Mouse (Mus musculus) neural tube, embryonic 12.5 days (tissue): ENCODE data around the gene Lonp1. TPM values are rescaled to one million over a fixed set of nuclear protein-coding genes. Genes with fewer than 3 reads are reported as not detected.

Experiments used
- ATAC-seq: fragments of 200-750 bp; cut with Nextera tagmentation; 2 replicates; pipeline ENCODE4 v1.8.0; 2017; ENCODE audit warnings: low read depth, mild to moderate bottlenecking, moderate TSS enrichment, moderate library complexity; ENCODE audit not compliant: low FRiP score
- H3K27ac ChIP-seq: fragments of 300-500 bp; sonication (generic); 2 replicates; pipeline ENCODE4 v1.5.1; 2016
- H3K27me3 ChIP-seq: fragments of 300-500 bp; sonication (generic); replicated peaks from 2 replicates; pipeline ENCODE4 v1.6.1; 2016; ENCODE audit warnings: mild to moderate bottlenecking
- H3K36me3 ChIP-seq: fragments of 300-500 bp; sonication (generic); 2 replicates; pipeline ENCODE4 v1.6.1; 2016; ENCODE audit warnings: mild to moderate bottlenecking
- H3K4me1 ChIP-seq: fragments of 300-500 bp; sonication (generic); 2 replicates; pipeline ENCODE4 v1.6.1; 2016
- H3K4me2 ChIP-seq: fragments of 300-500 bp; sonication (generic); replicated peaks from 2 replicates; pipeline ENCODE4 v1.6.1; 2016; ENCODE audit warnings: mild to moderate bottlenecking
- H3K4me3 ChIP-seq: fragments of 300-500 bp; sonication (generic); 2 replicates; pipeline ENCODE4 v1.5.1; 2016
- H3K9ac ChIP-seq: fragments of 300-500 bp; sonication (generic); 2 replicates; pipeline ENCODE4 v1.6.1; 2016; ENCODE audit warnings: mild to moderate bottlenecking
- H3K9me3 ChIP-seq: fragments of 300-500 bp; sonication (generic); 2 replicates; pipeline ENCODE4 v1.6.1; 2016; ENCODE audit warnings: mild to moderate bottlenecking
- WGBS: fragments of 180-500 bp; shearing (Covaris S2); methylation state at CpG from one replicate; pipeline ENCODE4 v1.1.7; 2016; 5-methylcytosine and 5-hydroxymethylcytosine counted together
- polyA plus RNA-seq: library from polyadenylated mRNA; unstranded; fragments of >200 nt; fragmentation: Nextera tagmentation; extraction: Ambion mirVana; gene quantifications from 2 replicates; pipeline ENCODE4 v1.2.1, GENCODE M21; 2016

The Lonp1 gene
- polyA plus RNA-seq, 1 experiment from 2014 or later: 54.3 TPM

DNA sequence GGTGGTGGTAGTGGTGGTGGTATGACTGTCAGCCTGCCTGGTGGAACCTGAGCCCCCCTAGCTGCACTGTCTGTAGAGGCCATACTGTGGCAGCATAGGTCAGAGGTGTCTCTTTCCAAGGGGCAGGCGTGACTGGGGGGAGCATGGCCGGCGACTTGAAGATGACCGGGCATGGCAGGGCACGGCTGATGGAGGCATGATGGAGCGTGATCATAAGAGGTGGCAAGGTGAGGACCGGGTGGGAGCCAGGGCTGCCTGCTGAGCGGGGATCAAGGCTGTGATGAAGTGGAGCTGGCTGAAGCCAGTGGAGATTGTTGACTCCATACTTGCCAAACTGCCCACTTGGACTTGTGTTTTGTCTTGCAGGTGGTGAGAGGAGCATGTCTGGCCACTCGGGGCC is 21.3 kb downstream of the Lonp1 start:
- H3K27me3 ChIP-seq: no peaks in the 10 kb centered on the region
- no peak overlapping the region for H3K4me2 ChIP-seq
- H3K4me1 ChIP-seq: peaks cover 14% of the 10 kb centered on the region
- no peak overlapping the region for H3K27ac ChIP-seq
- no peak for ATAC-seq
- H3K9ac ChIP-seq: no peak overlapping the region
- WGBS: 90% methylated on average over 9 of the region's 9 CpGs
- H3K9me3 ChIP-seq: no peaks in the 10 kb centered on the region
- H3K4me3 ChIP-seq: no peak overlapping the region
- H3K36me3 ChIP-seq: peaks cover 71% of the 10 kb centered on the region

GRCm38 (mm10) chr17:56604422-56604821 is 22.3 kb downstream of the Lonp1 start:
- H3K9ac ChIP-seq: no peak overlapping the region
- H3K27me3 ChIP-seq: no peaks in the 10 kb centered on the region
- peaks cover 82% of the 10 kb centered on the region for H3K36me3 ChIP-seq
- no peak overlapping the region for H3K4me2 ChIP-seq
- peaks cover 9% of the 10 kb centered on the region for H3K4me1 ChIP-seq
- no peaks in the 10 kb centered on the region for H3K9me3 ChIP-seq
- H3K4me3 ChIP-seq: no peak overlapping the region
- no peak for ATAC-seq
- WGBS: 89% methylated on average over 3 of the region's 3 CpGs
- no peak overlapping the region for H3K27ac ChIP-seq

DNA sequence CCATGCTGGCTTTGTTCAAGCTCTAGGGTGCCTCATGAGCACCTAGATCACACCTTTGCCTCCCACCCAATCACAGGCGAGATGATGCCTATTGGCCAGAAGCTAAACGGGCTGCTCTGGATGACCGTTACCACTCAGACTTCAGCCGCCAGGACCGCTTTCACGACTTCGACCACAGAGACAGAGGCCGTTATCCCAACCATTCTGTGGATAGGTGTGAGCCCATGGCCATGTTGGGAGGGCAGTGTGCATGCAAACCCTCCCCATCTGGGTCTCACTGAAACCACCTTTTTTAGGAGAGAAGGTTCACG is 22.7 kb downstream of the Lonp1 start:
- Histone ChIP-seq H3K9ac (no peak overlapping the region), H3K9me3 (no peaks in the 10 kb centered on the region), H3K4me3 (no peak overlapping the region), H3K4me2 (no peak overlapping the region), H3K27ac (no peak overlapping the region), H3K27me3 (no peaks in the 10 kb centered on the region), H3K36me3 (peaks cover 85% of the 10 kb centered on the region), H3K4me1 (peaks cover 8% of the 10 kb centered on the region)
- 90% methylated on average over 9 of the region's 9 CpGs for WGBS
- no peak for ATAC-seq

- Histone ChIP-seq H3K27ac (no peak overlapping the region), H3K4me2 (no peak overlapping the region), H3K4me3 (no peak overlapping the region), H3K9me3 (no peaks in the 10 kb centered on the region), H3K36me3 (peaks cover 85% of the 10 kb centered on the region), H3K27me3 (no peaks in the 10 kb centered on the region), H3K4me1 (peaks cover 2% of the 10 kb centered on the region; the same call in 1 of the 2 replicates), H3K9ac (no peak overlapping the region)
- ATAC-seq: no peak
- 94% methylated on average over 28 of the region's 28 CpGs for WGBS
Observed at GRCm38 (mm10) chr17:56603186-56604069, 23.3 kb downstream of the Lonp1 start.

DNA sequence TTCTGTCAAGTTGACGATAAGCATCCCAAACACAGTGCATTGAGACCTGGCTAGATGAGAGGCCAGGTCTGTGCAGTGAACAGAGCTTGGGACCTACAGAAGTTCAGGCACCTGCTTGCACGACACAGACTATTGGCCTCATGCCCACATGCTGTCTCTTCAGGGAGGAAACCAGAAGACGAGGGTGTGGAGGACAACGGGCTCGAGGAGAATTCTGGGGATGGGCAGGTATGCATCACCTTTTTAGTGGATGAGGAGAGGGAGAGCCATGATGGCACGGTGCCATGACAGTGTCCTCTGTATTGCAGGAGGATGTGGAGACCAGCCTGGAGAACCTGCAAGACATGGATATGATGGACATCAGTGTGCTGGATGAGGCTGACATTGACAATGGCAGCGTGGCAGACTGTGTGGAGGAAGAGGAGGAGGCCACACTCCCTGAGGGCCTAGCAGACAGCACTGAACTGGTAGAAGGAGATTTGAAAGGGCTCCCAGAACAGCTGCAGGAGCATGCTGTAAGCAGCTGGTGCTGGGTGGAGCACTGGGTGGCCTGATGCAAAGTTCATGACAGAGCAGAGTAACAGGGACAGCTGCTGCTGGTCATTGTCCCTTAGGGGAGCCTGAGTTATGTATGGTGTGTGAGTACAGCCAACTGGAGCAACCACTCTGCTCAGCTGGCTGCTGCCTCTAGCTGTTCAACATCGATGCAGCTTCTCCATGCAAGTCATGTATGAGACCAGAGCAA is 33.0 kb downstream of the Lonp1 start:
- no peak for ATAC-seq
- Histone ChIP-seq H3K27me3 (no peaks in the 10 kb centered on the region), H3K4me1 (0 out of 2 replicates have a peak, but pooled peaks cover 9% of the 10 kb centered on the region), H3K27ac (no peak overlapping the region), H3K36me3 (peaks cover 95% of the 10 kb centered on the region), H3K9me3 (no peaks in the 10 kb centered on the region), H3K9ac (no peak overlapping the region), H3K4me2 (no peak overlapping the region), H3K4me3 (no peak overlapping the region)
- WGBS: 93% methylated on average over 8 of the region's 8 CpGs

DNA sequence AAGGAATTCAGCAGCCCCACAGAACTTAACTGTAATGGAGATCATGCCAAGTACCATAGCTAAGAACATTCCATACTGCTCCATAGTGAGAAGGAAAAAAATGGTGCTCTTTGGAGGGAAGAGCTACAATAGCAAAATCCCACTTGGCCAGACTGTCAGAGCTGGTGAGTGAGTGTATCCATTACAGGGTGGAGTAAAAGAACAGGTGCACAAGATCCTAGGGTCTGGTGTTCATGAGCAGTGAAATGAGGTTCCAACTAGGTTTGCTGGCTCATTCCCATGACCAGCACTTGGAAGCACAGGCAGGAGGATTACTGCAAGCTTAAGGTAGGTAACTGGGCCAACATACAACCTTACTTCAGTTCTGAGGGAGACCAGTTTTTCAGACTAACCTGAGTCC is 34.1 kb downstream of the Lonp1 start:
- no peak overlapping the region for H3K27ac ChIP-seq
- ATAC-seq: no peak
- H3K9me3 ChIP-seq: no peaks in the 10 kb centered on the region
- peaks cover 13% of the 10 kb centered on the region for H3K4me1 ChIP-seq
- no peak overlapping the region for H3K4me3 ChIP-seq
- peaks cover 99% of the 10 kb centered on the region for H3K36me3 ChIP-seq
- no peaks in the 10 kb centered on the region for H3K27me3 ChIP-seq
- H3K4me2 ChIP-seq: no peak overlapping the region
- H3K9ac ChIP-seq: no peak overlapping the region

DNA sequence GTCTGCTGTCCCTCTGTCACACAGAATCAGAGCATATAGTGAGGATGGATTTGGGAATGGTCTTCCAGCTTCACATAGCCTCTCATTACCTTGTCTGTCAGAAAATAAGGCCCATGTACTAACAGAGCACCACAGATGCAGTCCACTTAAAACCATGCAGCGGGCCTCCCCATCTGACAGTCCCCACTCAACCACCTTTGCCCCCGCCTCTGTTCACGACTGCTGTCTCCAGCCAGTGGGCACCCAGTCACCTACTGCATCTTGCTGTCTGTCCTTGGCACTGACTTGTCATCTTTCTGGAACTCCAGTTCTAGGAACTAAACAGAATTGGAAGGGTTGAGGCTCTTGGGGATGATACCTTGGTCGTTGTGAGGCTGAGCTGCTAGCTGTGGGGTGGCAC is 37.8 kb downstream of the Lonp1 start:
- over 99% methylated on average over 4 of the region's 4 CpGs for WGBS
- no peak for ATAC-seq
- H3K9me3 ChIP-seq: no peaks in the 10 kb centered on the region
- no peak overlapping the region for H3K4me3 ChIP-seq
- H3K9ac ChIP-seq: no peak overlapping the region
- H3K4me2 ChIP-seq: no peak overlapping the region
- H3K27ac ChIP-seq: no peak overlapping the region
- peaks cover 77% of the 10 kb centered on the region for H3K36me3 ChIP-seq
- no peaks in the 10 kb centered on the region for H3K27me3 ChIP-seq
- H3K4me1 ChIP-seq: peaks cover 31% of the 10 kb centered on the region

- Histone ChIP-seq H3K9ac (no peak overlapping the region), H3K4me3 (no peak overlapping the region), H3K36me3 (peaks cover 69% of the 10 kb centered on the region), H3K4me1 (peaks cover 41% of the 10 kb centered on the region), H3K4me2 (no peak overlapping the region), H3K27me3 (no peaks in the 10 kb centered on the region), H3K27ac (no peak overlapping the region), H3K9me3 (no peaks in the 10 kb centered on the region)
- no peak for ATAC-seq
- 88% methylated on average over 1 of the region's 1 CpGs for WGBS
Observed at GRCm38 (mm10) chr17:56587773-56588172, 38.9 kb downstream of the Lonp1 start.

DNA sequence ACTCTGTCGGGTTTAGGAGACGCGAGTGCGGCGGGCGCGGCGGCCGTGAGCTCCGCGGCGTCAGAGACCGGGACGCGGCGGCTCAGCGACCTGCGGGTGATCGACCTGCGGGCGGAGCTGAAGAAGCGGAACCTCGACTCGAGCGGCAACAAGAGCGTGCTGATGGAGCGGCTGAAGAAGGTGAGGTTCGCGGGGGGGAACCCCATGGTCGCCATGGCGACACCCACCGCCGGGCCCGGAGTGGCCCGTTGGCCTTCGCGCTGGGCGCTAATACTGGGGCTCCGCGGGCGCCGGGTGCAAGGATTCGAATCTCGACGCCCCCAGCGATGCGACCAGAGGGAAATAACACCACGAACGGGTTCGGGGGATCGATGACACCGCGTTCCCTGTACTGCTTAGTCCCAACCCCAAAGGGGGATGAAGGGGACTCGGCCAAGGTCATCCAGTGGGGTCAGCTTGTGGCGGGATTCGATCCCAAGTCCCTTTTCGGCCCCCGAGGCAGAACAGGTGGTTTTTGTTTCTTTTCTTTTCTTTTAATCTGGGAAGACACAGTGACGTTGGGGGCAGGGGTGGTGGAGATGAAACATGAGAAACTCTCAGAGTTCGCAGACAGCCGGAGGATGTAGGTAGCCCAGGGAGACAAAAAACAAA is 41.4 kb downstream of the Lonp1 start:
- peak; percentile 19 for ATAC-seq
- H3K9me3 ChIP-seq: no peaks in the 10 kb centered on the region
- peak overlapping the region; percentile 89 for H3K4me3 ChIP-seq
- H3K4me1 ChIP-seq: peaks cover 57% of the 10 kb centered on the region
- WGBS: under 1% methylated on average over 61 of the region's 61 CpGs
- H3K27ac ChIP-seq: peak overlapping the region; percentile 59
- H3K36me3 ChIP-seq: peaks cover 68% of the 10 kb centered on the region
- peak overlapping the region; percentile 84 for H3K9ac ChIP-seq
- peak overlapping the region; percentile 85 for H3K4me2 ChIP-seq
- no peaks in the 10 kb centered on the region for H3K27me3 ChIP-seq

GRCm38 (mm10) chr17:56584257-56585130 is 42.2 kb downstream of the Lonp1 start, which contains the start of the genes Safb2 and Safb:
Gene Safb2, minus strand, starts transcription at chr17:56584585.
Gene Safb, plus strand, starts transcription at chr17:56584825.
- peak within 1 kb of the TSS; percentile 85 for H3K4me2 ChIP-seq
- peaks cover 53% of the 10 kb centered on the region for H3K4me1 ChIP-seq
- under 1% methylated on average over 93 of the region's 101 CpGs for WGBS

GRCm38 (mm10) chr17:56583611-56584256 is 43.0 kb downstream of the Lonp1 start:
- Histone ChIP-seq H3K36me3 (peaks cover 67% of the 10 kb centered on the region), H3K9me3 (no peaks in the 10 kb centered on the region), H3K4me3 (peak overlapping the region; percentile 89), H3K9ac (peak overlapping the region; percentile 88), H3K27me3 (no peaks in the 10 kb centered on the region), H3K4me2 (peak overlapping the region; percentile 74), H3K27ac (peak overlapping the region; percentile 69), H3K4me1 (peaks cover 53% of the 10 kb centered on the region)
- WGBS: 4% methylated on average over 33 of the region's 33 CpGs
- ATAC-seq: no peak; the same call in 1 of the 2 replicates

More at GRCm38 (mm10) chr17:56584257-56585130, 42.2 kb downstream of the Lonp1 start, which contains the start of the genes Safb2 and Safb:
- H3K36me3 ChIP-seq: peaks cover 68% of the 10 kb centered on the region
- peak within 1 kb of the TSS; percentile 69 for H3K27ac ChIP-seq
- peak within 1 kb of the TSS; percentile 89 for H3K4me3 ChIP-seq
- ATAC-seq: peak; percentile 96
- no peaks in the 10 kb centered on the region for H3K9me3 ChIP-seq
- peak within 1 kb of the TSS; percentile 88 for H3K9ac ChIP-seq
- H3K27me3 ChIP-seq: no peaks in the 10 kb centered on the region
